Mouse (Mus musculus) brain, embryonic 14.5 days (tissue): ENCODE data around the gene Gstm2. TPM values are rescaled to one million over a fixed set of nuclear protein-coding genes. Genes with fewer than 3 reads are reported as not detected.
"Not testable (repeated sequence)": the region's sequence is repeated elsewhere in the genome, so short reads cannot be mapped to it uniquely, and the experiment has no call there.

Source experiments
- DNase-seq: peaks from one replicate; pipeline ENCODE4 v3.0.0-alpha.2; 2011; ENCODE audit warnings: low read depth
- CTCF ChIP-seq: fragments of 200-500 bp; IDR thresholded peaks from 2 replicates; pipeline ENCODE4 v1.5.1; 2012; ENCODE audit warnings: inconsistent platforms, mild to moderate bottlenecking, moderate library complexity, borderline replicate concordance; ENCODE audit not compliant: insufficient read depth, insufficient read length; ENCODE audit errors: extremely low read depth
- POLR2A ChIP-seq: fragments of 200-500 bp; IDR thresholded peaks from 2 replicates; pipeline ENCODE4 v1.6.1; 2012; ENCODE audit warnings: mild to moderate bottlenecking, inconsistent platforms, borderline replicate concordance; ENCODE audit not compliant: poor library complexity, insufficient read depth, insufficient read length, severe bottlenecking; ENCODE audit errors: extremely low read depth
- polyA plus RNA-seq: library from polyadenylated mRNA; depleted of rRNA; stranded (reverse); fragments of >200 nt; gene quantifications from 2 replicates; pipeline ENCODE4 v1.2.3, GENCODE M21; 2012

The Gstm2 gene
- polyA plus RNA-seq, 1 experiment, result 6.9 TPM

DNA sequence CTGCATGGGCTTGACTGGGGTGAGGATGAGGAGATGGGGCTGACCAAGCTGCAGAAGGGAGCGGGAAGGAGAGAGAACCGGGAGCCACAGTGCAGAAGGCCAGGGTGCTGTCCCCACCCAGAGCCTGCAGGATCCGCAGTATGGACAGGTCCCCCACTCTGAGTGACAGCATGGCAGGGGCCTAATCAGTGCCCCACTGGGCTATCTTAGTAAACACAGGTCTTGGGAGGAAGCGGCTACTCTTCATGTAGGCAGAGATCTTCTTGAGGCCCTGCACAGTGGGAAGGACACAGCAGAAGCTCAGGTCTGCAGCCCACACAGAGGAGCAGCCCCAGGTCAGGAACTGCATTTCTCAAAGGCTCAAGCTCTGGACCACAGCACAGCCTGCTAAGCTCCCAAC lies 22.2 kb downstream of the Gstm2 start:
- no peak for DNase-seq

DNA sequence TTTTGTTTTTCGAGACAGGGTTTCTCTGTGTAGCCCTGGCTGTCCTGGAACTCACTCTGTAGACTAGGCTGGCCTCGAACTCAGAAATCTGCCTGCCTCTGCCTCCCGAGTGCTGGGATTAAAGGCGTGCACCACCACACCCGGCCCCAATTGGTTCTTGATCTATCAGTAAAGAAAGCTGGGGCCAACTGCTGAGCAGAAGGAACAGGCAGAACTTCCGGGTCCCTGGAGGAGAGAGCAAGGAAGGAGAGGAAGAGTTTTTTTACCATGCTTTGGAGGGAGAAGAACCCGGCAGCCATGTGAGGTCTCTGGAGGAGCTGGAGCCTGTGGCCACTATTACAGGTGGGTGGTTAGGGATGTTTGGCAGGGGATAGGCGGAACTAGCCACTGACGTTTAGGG lies 31.0 kb downstream of the Gstm2 start:
- DNase-seq, result not testable (repeated sequence)

More for the DNA sequence above, 22.2 kb downstream of the Gstm2 start:
- TF ChIP-seq CTCF (no peak), POLR2A (no peak)

DNA sequence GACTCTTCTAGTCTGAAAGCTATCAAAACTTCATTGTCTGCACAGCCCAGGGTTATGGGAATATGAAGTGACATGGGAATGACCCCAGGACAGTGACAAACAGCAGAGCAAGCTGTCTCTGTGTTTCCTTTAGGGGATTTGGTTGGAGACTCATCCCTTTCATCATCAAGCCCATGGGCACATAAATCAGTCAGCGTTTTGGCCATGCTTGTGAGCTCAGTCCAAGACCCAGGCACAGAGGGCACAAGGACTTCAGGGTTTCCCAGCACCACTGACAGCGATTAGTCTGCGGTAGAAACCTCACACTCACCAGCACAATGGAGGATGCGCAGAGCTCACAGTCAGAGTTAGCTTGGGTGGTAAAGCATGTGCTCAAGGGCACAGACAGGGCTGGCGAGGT lies 32.3 kb downstream of the Gstm2 start:
- no peak for DNase-seq
- TF ChIP-seq POLR2A, result no peak
- TF ChIP-seq CTCF, result no peak

DNA sequence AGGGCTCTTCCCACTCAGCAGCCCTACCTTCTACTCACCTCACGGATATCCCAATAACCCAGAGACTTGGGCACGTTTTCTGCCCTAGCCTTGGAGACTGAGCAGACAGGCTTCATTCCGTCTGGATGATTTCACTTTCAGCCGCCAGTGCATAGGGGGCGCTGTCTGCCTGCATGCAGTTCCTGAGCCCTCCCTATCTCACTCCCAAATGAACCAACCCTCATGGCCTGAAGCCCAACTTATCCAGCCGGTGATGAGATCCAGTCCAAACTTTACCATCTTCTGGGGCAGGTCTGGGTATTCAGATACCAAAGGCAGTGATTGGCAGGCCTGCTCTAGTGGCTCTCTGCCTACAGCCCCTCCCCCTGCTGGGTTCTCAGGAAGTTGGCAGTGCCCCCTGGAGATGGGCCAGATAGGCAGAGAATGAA lies 32.9 kb downstream of the Gstm2 start:
- peak; percentile 89 for DNase-seq
- peak; percentile 65 for TF ChIP-seq CTCF
- TF ChIP-seq POLR2A, result no peak

DNA sequence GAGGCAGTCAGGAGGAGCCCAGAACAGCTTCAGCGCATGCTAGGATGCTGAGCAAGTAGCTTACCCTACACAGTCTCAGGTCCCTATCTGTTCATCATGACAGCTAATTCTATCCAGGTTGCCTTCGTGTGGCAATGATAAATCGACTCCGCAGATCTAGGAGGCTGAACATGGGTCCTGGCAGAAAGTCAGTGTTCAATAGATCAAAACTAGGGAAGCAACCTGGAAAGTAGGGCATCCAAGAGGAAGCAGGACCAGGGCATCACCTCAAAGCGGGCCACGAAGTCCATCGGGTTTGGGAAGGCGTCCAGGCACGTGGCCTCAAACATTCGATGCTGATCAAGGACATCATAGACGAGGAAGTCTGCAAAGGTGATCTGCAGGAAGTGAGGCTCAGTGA lies 35.7 kb downstream of the Gstm2 start:
- no peak for DNase-seq
- TF ChIP-seq POLR2A (no peak), CTCF (no peak)

DNA sequence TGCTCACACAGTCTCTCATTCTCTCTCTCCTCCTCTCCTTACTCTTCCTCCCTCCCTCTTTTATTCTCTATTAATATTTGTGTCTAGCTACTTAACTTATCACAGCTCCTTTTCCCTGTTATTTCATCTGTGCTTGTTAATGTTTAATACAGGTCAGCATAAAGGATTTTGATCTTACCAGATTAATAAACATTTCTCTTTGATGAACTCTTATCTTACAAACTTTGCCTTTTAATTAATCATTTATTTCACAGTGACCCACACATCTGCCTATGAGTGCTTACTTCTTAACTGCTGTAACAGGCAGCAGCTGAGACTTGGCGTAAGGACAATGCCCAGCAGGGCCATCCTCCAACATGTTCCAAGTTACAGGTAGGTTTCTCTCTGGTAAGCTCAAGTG lies 36.8 kb downstream of the Gstm2 start:
- DNase-seq, result not testable (repeated sequence)

DNA sequence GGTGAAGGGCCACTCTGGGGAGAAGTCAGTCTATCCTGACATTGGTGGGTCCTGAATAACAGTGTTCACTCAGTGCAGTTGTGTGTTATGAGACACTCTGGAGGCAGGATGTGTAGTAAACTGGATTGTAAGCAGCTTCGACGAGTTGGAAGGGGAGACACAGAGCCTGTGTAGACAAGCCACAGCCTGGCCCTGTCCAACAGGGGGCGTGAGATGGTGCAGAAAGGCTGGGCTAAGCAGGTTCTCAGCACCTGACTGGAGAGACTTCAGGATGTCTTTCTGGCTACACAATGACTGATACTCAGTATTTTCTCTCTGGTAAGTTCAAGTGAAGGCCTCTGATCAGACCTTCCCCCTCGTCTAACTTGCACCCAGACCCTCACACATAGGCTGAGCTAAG lies 40.5 kb downstream of the Gstm2 start:
- no peak for DNase-seq
- no peak for TF ChIP-seq CTCF
- no peak for TF ChIP-seq POLR2A

DNA sequence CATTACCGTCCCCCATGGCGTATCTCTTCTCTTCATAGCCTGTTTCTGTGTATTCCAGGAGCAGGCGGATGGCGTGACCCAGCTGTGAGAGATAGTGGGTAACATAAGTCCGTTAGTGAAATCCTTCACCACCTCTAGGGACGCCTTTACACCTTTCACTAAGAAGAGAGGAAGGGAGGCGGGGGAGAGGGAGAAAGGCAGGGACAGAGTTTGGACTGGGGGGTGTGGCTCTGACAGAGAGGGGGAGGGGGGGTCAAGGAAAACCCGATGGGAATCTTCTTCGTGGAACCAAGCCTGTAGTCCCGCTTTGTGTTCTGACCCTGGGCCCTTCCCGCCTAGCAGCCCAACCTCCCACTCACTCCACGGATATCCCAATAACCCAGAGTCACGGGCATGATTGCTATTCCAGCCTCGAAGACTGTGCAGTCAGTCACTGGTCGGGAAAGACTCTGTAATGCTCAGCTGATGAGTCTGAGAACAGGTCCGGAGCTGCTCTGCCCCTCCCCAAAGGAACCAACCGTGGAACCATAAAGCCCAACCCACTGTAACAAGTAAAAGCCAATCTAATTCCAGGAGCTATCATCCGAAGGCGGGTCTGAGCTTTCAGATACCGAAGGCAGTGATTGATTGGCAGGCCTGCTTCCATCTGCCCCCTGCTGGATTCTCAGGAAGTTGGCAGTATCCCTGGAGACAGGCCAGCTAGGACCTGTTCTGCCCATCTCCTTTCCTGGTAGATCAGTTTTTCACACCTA lies 42.8 kb downstream of the Gstm2 start, which contains the start of gene Gstm6:
TSS of gene Gstm6 (minus strand) at position 511 of the 752 bp plus-strand sequence.
- TF ChIP-seq CTCF (peak; percentile 73), POLR2A (no peak)
- DNase-seq, result peak; percentile 93

DNA sequence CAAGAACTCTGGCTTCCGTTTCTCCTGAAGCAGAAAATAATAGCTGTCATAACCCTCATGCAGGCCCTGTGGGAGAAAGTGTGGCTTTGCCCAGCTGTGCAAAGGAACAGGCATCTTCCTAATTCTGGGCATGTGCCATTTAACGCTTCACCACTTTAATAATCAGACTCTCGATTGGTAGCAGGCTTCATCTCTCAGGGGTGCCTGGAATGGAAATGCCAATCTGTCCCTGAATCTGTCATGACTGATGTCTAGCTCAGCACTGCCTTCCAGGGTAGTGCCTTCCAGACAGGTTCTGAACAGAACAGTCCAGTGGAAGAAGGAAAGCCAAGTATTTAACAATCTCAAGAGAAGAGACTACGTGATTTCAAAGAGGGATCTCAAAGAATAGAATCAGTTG lies 45.0 kb downstream of the Gstm2 start:
- TF ChIP-seq POLR2A (no peak), CTCF (no peak)

DNA sequence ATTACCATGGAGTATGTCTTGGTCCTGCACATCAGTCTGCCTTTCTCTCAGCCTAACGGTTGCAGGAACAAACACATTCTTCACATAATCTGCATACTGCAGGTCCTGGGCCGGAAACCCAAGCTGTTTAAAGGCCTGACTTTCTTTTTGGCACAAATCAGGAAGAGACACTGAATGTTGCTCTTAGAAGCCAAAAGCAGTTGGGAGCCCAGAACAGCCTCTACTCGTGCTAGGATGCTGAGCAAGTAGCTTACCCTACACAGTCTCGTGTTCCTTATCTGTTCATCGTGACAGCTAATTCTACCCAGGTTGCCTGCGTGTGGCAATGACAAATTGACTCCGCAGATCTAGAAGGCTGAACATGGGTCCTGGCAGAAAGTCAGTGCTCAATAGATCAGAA lies 45.7 kb downstream of the Gstm2 start:
- no peak for DNase-seq
- TF ChIP-seq CTCF, result no peak

More for the DNA sequence above, 45.0 kb downstream of the Gstm2 start:
- peak; percentile 37 for DNase-seq

DNA sequence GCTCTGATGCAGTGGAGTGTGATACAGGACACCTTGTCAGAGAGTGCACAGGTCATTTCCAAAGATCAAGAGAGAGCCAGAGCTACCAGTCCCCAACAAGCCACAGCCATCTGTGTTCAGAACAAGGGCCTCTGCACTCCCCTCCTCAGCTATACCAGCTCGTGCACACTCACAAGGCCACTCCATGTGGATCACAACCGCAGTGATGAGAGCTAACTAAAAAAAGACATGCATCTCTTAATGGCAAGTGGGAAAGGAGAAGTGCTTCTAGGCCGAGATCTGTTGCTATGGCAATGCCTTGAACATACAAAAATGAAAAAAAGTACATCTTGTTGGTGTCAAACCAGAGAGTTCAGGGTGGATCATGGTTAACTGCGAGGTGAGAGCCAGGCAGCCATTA lies 46.4 kb downstream of the Gstm2 start:
- no peak for TF ChIP-seq POLR2A
- no peak for TF ChIP-seq CTCF
- peak; percentile 28 for DNase-seq

DNA sequence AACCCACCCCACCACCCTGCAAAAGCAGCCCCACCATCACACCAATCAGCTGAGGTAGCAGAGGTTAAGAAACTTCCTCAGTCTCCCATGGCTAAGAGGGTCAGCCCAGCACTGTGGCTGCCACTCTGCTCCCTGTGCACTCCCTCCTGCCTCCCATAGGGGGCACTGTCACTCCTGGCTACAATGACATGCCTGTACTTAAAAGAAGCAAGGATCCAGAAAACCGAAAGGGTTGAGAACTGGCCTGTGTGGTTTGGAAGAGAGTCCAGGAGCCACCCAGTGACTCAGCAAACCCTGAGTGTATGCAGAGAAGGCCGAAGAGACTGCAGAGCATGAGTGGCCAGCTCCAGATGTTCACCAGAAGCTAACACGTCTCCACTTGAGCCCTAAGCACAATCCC lies 46.9 kb downstream of the Gstm2 start:
- DNase-seq, result peak; percentile 32
- TF ChIP-seq CTCF (peak; percentile 82), POLR2A (no peak)

DNA sequence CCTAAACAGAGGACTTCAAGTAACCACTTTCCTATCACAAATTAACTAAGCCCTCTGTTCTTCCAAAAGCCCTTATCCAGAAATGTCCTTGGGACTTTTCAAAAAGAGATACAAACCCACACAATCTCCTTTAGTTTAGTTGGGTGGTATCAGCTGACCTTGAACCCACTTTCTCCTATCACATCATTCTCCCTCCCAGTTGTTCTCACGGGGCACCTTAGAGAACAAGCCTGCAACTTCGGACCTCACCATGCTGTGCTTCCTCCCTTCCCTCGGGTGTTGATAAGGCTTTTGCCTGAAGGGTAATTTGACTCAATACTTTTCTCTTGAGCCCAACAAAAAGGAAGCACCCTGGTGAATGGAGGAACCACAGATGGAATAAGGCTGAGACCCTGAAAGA lies 50.4 kb downstream of the Gstm2 start:
- TF ChIP-seq POLR2A (no peak), CTCF (no peak)

More for the DNA sequence above, 50.4 kb downstream of the Gstm2 start:
- DNase-seq, result no peak
